Mouse (Mus musculus) adrenal gland, postnatal 14 days (tissue): ENCODE measurements at regions not wholly inside any gene's neighbourhood (a gene's known extent, or its start where the extent isn't known, plus 50 kb on each side); places are given as distances from the start of the nearest gene placed in this dataset.
A peak's percentile ranks its signal among the peaks of the same experiment; 100 is the strongest.

Experiments used
- DNase-seq: peaks from one replicate; pipeline ENCODE4 v3.0.0; 2021; ENCODE audit warnings: mixed read lengths

DNA sequence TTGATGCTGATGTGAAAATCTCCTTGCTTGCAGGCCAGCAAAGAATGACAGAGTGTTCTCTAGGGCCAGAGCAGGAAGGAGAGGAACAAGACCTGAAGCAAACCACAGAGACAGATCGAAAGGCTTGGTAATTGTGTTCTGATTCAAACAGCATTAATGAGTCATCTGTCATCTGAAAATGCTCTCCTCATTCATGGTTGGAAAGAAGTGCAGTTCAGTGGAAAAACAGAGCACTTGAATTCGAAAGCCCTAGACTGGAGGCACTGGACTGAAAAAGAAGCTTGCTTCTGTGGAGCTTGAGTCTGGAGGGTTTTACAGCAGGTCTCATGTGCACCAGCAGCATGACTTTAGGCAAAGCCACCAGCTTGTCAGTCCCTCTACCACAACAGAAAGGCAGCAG, 374.3 kb upstream of the B430305J03Rik start:
- no peak for DNase-seq

DNA sequence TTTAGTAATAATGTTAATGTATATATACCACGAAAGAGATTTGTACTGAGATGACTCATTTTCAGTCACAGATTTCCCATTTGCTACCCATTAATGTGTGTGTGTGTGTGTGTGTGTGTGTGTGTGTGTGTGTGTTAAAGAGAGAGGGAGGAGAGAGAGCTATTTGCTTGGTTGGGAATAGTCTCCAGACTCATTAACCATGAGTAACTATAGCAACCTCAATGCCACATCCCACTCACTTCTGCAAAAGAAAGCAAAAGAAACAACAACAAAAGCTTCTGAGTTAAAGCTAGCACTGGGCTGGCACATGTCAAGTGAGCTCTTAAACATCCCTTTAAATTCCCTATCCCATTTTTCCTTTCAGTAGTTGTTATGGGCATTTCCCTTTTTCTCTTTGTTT, 372.8 kb upstream of the B430305J03Rik start:
- no peak for DNase-seq

- no peak for DNase-seq
Measured at GRCm38 (mm10) chr3:61716785-61717184, 351.0 kb upstream of the B430305J03Rik start.

- peak; percentile 13 for DNase-seq
Measured at GRCm38 (mm10) chr3:61687933-61688705, 322.4 kb upstream of the B430305J03Rik start.

- no peak for DNase-seq
Measured at GRCm38 (mm10) chr3:61670874-61671273, 305.1 kb upstream of the B430305J03Rik start.

DNA sequence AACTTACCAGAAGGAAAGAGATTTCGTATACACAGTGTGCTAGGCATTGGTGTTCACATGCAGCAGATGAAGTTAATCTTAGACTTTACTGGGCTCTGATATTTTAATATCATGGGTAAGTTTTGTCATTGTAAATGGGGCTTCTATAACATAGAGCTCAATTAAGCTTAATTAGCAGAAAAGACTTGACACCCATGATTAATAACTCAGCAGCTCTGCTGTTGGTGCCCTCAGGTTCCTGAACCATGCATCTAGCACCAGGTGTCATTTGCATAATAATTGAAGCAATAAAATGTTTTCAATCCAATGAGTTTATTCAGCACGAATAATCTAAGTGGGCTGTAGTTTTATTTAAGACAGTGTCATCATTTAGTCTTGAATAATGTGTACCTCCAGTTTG, 290.4 kb upstream of the B430305J03Rik start:
- DNase-seq: no peak

- DNase-seq: no peak
Measured at GRCm38 (mm10) chr3:61628535-61628934, 262.8 kb upstream of the B430305J03Rik start.

GRCm38 (mm10) chr3:61628099-61628498, 262.3 kb upstream of the B430305J03Rik start:
- DNase-seq: no peak

DNA sequence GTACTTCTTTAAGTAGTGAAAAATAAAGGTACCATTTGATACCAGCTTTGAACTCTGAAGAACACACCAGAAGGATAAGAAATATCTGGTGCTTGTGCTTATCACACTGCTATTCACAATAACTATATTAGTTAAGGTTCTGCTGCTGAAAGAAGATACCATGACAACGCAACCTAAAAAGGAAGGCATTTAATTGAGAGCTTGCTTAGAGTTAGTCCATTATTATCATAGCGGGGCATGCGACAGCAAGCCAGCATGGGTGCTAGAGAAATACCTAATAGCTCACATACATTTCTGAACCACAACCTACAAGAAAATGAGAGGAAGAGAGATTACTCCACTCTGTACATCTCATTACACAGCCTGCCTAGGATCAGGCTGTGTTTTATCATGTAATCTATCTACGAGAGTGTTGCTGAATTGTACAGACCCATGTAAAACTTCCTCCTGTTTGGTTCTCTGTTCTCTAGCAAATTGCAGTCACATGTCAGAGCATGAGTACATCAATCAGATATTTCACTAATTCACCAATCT, 258.3 kb upstream of the B430305J03Rik start:
- no peak for DNase-seq

- no peak for DNase-seq
Measured at GRCm38 (mm10) chr3:61605469-61605868, 239.7 kb upstream of the B430305J03Rik start.

- DNase-seq: no peak
Measured at GRCm38 (mm10) chr3:61602891-61603290, 237.1 kb upstream of the B430305J03Rik start.

DNA sequence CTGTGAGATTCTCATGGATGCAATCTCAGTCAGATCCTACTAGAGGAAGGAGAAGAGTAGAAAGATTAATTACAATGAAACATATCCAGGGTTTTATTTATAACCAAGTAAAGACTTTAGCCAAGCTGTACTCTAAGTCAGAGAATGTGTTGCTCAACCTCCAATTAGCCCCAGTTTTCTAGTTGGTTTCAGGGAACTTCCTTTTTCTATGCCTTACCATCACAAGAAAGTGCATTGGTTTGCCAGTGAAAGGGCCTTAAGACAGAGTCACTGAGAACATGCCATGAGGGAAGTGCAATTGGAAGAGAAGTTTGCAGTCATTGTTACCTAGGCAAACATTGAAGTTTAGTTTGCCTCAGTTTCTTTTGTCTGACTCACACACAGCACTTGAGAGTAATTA, 229.8 kb upstream of the B430305J03Rik start:
- no peak for DNase-seq

GRCm38 (mm10) chr3:61592342-61592741, 226.6 kb upstream of the B430305J03Rik start:
- no peak for DNase-seq

DNA sequence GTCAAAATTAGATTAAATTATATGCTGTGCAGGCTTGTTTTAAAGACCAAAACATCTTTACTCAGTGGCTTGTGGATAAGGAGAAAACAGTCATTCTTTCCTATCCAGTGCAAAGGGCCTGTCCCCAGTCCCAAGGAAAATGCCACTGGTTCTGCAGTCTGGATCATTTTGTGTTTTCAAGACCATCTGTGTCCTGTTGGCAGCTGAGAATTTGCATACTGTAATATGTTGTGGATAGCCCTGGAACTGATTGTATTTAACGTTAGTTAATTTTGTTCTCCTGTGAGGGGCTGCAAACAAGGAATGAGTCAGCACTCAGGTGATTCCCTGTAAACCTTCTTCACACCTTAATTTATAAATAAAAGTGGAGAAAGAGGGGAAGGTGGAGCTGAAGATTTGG, 217.9 kb upstream of the B430305J03Rik start:
- no peak for DNase-seq

DNA sequence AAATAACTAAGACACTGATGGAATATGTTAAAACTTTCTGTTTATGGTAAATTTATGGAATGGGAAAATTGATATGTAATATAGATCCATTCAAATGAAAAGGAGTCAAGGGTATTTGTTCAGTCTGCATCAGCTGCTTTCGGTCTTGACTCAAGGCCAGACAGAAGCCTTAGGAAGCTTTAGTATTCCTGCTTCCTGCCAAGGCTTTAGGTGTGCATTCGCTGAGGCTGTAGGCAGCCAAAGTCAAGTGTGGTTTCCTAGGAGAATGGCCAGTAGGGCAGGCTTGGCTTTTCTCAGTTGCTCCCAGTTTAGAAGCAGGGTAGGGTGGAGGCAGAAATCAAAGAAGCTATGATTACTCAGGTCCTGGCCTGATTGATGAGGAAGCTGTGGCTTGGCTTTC, 217.2 kb upstream of the B430305J03Rik start:
- DNase-seq: no peak

GRCm38 (mm10) chr3:61580252-61580651, 214.5 kb upstream of the B430305J03Rik start:
- DNase-seq: no peak

DNA sequence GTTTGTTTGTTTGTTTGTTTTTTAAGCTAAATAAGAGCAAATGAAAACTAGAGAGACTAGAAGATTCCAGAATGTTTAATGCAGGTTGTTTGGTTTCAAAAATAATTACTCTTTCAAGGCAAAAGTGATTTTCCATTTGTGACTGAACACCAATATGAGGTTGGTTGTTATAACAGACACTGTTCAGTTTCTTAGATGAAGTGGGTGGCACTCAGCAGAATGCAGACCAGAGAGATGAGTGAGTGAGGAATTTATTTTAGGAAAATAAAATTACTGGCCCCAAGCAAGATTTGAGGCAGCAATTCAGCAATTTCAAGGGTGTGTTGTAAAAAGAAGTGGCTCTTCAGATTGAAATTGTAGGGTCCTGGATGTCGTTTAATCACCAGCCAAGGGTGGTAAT, 171.4 kb upstream of the B430305J03Rik start:
- no peak for DNase-seq

DNA sequence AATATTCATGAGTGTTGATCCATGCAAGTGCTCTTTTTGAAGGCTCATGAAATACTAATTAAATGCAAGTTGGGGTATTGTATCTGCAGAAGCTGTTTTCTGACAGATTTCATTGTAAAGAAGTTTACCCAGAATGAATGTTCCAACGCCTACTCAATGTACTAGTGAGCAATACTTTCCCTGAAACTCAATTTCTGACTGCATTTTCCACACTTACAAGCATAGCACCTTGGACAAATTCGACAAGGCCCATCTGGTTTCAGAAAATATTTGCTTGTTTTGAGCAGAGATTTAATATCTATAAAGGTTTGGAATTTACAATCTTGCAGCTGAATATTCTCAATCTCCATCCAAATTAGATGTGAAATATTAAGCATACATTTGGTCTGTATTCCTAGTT, 170.0 kb upstream of the B430305J03Rik start:
- DNase-seq: no peak

- no peak for DNase-seq
Measured at GRCm38 (mm10) chr3:61503178-61503577, 137.4 kb upstream of the B430305J03Rik start.

GRCm38 (mm10) chr3:61494835-61495234, 129.1 kb upstream of the B430305J03Rik start:
- no peak for DNase-seq

GRCm38 (mm10) chr3:61486808-61487389, 121.1 kb upstream of the B430305J03Rik start:
- no peak for DNase-seq

GRCm38 (mm10) chr3:61478861-61479584, 113.3 kb upstream of the B430305J03Rik start:
- no peak for DNase-seq

GRCm38 (mm10) chr3:61475018-61475417, 109.3 kb upstream of the B430305J03Rik start:
- peak; percentile 42 for DNase-seq
